Mouse (Mus musculus) urinary bladder, postnatal 4 days (tissue): ENCODE data around the gene Fank1.
A peak's percentile ranks its signal among the peaks of the same experiment; 100 is the strongest.

Source experiments
- DNase-seq, 2 experiments: peaks; one replicate each; pipeline ENCODE4 v3.0.0; 2021 to 2022; ENCODE audit warnings: low spot score in 2 of 2

Fank1 gene

GRCm38 (mm10) chr7:133828514-133828913 lies 51.9 kb downstream of the Fank1 start:
- DNase-seq: no peak

- DNase-seq: no peak
Measured at GRCm38 (mm10) chr7:133829579-133829978, 52.9 kb downstream of the Fank1 start.

GRCm38 (mm10) chr7:133839546-133839945 lies 62.9 kb downstream of the Fank1 start:
- no peak for DNase-seq

- no peak for DNase-seq
Measured at GRCm38 (mm10) chr7:133842079-133842478, 65.4 kb downstream of the Fank1 start.

GRCm38 (mm10) chr7:133847175-133847574 lies 70.5 kb downstream of the Fank1 start:
- DNase-seq: no peak

- DNase-seq: no peak
Measured at GRCm38 (mm10) chr7:133848180-133848579, 71.5 kb downstream of the Fank1 start.

- DNase-seq: no peak
Measured at GRCm38 (mm10) chr7:133850735-133851134, 74.1 kb downstream of the Fank1 start.

GRCm38 (mm10) chr7:133856278-133856677 lies 79.6 kb downstream of the Fank1 start:
- DNase-seq: peak; percentile 58 to 72

- no peak for DNase-seq
Measured at GRCm38 (mm10) chr7:133858506-133858905, 81.8 kb downstream of the Fank1 start.

- no peak for DNase-seq
Measured at GRCm38 (mm10) chr7:133859548-133859947, 82.9 kb downstream of the Fank1 start.

- DNase-seq: no peak
Measured at GRCm38 (mm10) chr7:133862233-133862632, 85.6 kb downstream of the Fank1 start.

GRCm38 (mm10) chr7:133862723-133863122 lies 86.1 kb downstream of the Fank1 start:
- no peak for DNase-seq

GRCm38 (mm10) chr7:133863151-133863550 lies 86.5 kb downstream of the Fank1 start:
- no peak for DNase-seq

- no peak for DNase-seq
Measured at GRCm38 (mm10) chr7:133863684-133864083, 87.0 kb downstream of the Fank1 start.

- no peak for DNase-seq
Measured at GRCm38 (mm10) chr7:133870265-133870664, 93.6 kb downstream of the Fank1 start.

GRCm38 (mm10) chr7:133872701-133873100 lies 96.0 kb downstream of the Fank1 start:
- DNase-seq: no peak

GRCm38 (mm10) chr7:133876139-133876538 lies 99.5 kb downstream of the Fank1 start:
- no peak for DNase-seq

- DNase-seq: peak in 1 of 2 experiments; percentile 56
Measured at GRCm38 (mm10) chr7:133876646-133877342, 100.1 kb downstream of the Fank1 start.

GRCm38 (mm10) chr7:133879761-133880160 lies 103.1 kb downstream of the Fank1 start:
- DNase-seq: peak in 1 of 2 experiments; percentile 54

GRCm38 (mm10) chr7:133884759-133885431 lies 108.2 kb downstream of the Fank1 start:
- DNase-seq: peak in 1 of 2 experiments; percentile 14

- peak; percentile 19 to 45 for DNase-seq
Measured at GRCm38 (mm10) chr7:133888926-133889920, 112.6 kb downstream of the Fank1 start.

- peak; percentile 12 to 51 for DNase-seq
Measured at GRCm38 (mm10) chr7:133889986-133890385, 113.3 kb downstream of the Fank1 start.
